Mouse (Mus musculus): ENCODE measurements at regions not wholly inside any gene's neighbourhood (a gene's known extent, or its start where the extent isn't known, plus 50 kb on each side); places are given as distances from the start of the nearest gene placed in this dataset.

DNA sequence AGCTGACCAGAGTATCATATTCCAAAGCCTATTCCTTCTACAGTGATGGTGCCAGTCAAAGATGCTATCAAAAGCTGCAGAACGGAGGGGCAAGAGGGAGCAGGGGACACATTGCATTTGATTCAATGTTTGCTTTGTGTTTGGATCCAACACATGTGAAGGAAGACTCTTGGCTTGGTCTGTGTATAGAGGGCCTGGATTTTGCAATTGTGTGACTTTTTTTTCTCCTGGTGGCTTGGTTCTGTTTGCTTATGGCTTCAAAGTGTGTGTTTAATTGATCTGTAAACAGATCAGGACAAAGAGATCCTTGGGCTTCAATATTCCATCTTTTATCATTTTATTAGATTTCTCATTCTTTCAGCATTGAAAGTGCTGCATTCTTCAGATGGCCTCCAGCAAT is 504.2 kb downstream of the Slc4a3 start:
- Histone ChIP-seq H3K27me3 (ENCODE audit: control insufficient read depth, insufficient read depth, low read length, poor library complexity, severe bottlenecking) (no peaks in the 10 kb centered on the region), H3K4me3 (ENCODE audit: low read depth, low read length) (no peak overlapping the region), H3K36me3 (ENCODE audit: control insufficient read depth, insufficient read depth, low read length, poor library complexity, severe bottlenecking) (no peaks in the 10 kb centered on the region), H3K4me1 (ENCODE audit: control insufficient read depth, insufficient read depth, low read length) (no peaks in the 10 kb centered on the region), H3K27ac (ENCODE audit: insufficient read depth, low read length) (no peak overlapping the region), H3K9me3 (replicated peaks; ENCODE audit: control insufficient read depth, insufficient read depth, low read length, poor library complexity, severe bottlenecking) (no peaks in the 10 kb centered on the region), H3K9ac (ENCODE audit: low read depth, poor library complexity, severe bottlenecking) (no peak overlapping the region)
- TF ChIP-seq POLR2A (IDR thresholded peaks at IDR 0.05; ENCODE audit: insufficient read depth, low read length) (no peak), CTCF (IDR thresholded peaks at IDR 0.05; ENCODE audit: low read depth, low read length) (no peak), EP300 (IDR thresholded peaks at IDR 0.05; ENCODE audit: insufficient read depth, low read depth, low read length) (no peak)

DNA sequence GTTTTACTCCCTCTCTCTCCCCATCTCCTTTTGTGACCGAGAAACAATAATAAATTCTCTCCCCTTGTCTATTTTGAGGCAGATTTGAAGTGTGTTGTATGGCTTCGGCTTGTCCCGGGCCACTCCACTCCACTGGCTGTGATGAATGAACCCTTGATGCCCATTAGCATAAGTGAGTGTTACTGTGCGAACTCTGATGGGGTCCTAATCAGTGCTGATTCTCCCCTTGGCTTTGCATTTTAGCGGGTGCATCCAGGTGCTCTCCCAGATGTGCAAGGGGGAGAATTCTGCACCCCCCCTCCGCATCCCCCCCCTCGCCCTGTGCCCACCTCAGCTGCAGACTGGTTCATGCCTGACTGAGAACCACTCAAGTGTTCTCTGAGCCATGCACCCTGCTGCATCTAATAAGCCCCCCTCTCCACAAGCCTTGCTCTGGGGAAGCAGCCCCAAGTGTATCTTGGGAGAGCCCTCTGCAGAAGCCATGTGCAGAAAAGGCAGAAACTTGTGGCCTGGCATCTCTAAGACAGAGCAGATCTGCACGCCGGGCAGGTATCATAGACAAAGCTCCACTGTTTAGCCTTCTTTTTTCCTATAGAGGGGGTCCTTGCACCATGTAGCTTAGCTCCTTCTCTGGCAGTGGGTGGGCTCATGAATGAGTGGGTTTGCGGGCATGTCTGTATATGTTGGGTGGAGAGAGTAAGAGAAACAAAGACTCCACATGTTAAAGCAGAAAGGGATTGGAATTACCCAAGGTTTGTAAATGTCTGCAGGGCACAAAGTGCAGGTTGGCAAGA is 507.5 kb downstream of the Slc4a3 start:
- no peaks in the 10 kb centered on the region for H3K9me3 ChIP-seq (replicated peaks; ENCODE audit: control insufficient read depth, insufficient read depth, low read length, poor library complexity, severe bottlenecking)
- H3K9ac ChIP-seq (ENCODE audit: low read depth, poor library complexity, severe bottlenecking) = no peak overlapping the region
- no peaks in the 10 kb centered on the region for H3K27me3 ChIP-seq (ENCODE audit: control insufficient read depth, insufficient read depth, low read length, poor library complexity, severe bottlenecking)
- no peak for TF ChIP-seq CTCF (IDR thresholded peaks at IDR 0.05; ENCODE audit: low read depth, low read length)
- no peak for TF ChIP-seq EP300 (IDR thresholded peaks at IDR 0.05; ENCODE audit: insufficient read depth, low read depth, low read length)
- no peak for TF ChIP-seq POLR2A (IDR thresholded peaks at IDR 0.05; ENCODE audit: insufficient read depth, low read length)
- no peak overlapping the region for H3K27ac ChIP-seq (ENCODE audit: insufficient read depth, low read length)
- no peaks in the 10 kb centered on the region for H3K36me3 ChIP-seq (ENCODE audit: control insufficient read depth, insufficient read depth, low read length, poor library complexity, severe bottlenecking)
- H3K4me1 ChIP-seq (ENCODE audit: control insufficient read depth, insufficient read depth, low read length) = no peaks in the 10 kb centered on the region
- H3K4me3 ChIP-seq (ENCODE audit: low read depth, low read length) = no peak overlapping the region

DNA sequence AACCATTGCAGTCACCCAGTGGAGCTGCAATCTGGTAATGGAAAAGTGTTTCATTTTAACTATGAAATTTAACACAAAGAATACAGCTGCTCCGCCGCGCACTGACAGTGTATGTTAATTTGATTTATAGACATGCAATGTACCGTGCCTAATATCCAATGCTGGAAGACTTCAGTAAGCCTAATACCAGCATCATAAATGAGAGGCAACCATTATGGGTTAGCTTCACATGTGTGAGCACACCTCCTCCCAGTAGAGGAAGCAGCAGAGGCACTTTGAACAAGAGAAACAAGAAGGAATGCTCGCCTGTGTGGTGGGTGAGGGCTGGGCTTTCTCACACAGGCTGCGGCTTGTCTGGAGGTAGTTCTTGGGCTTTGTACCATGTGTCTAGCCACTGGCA is 519.7 kb downstream of the Slc4a3 start:
- H3K4me1 ChIP-seq (ENCODE audit: control insufficient read depth, insufficient read depth, low read length) = no peaks in the 10 kb centered on the region
- H3K4me3 ChIP-seq (ENCODE audit: low read depth, low read length) = no peak overlapping the region
- H3K27me3 ChIP-seq (ENCODE audit: control insufficient read depth, insufficient read depth, low read length, poor library complexity, severe bottlenecking) = no peaks in the 10 kb centered on the region
- TF ChIP-seq CTCF (IDR thresholded peaks at IDR 0.05; ENCODE audit: low read depth, low read length) = no peak
- TF ChIP-seq POLR2A (IDR thresholded peaks at IDR 0.05; ENCODE audit: insufficient read depth, low read length) = no peak
- no peak for TF ChIP-seq EP300 (IDR thresholded peaks at IDR 0.05; ENCODE audit: insufficient read depth, low read depth, low read length)
- no peaks in the 10 kb centered on the region for H3K9me3 ChIP-seq (replicated peaks; ENCODE audit: control insufficient read depth, insufficient read depth, low read length, poor library complexity, severe bottlenecking)
- no peaks in the 10 kb centered on the region for H3K36me3 ChIP-seq (ENCODE audit: control insufficient read depth, insufficient read depth, low read length, poor library complexity, severe bottlenecking)
- H3K27ac ChIP-seq (ENCODE audit: insufficient read depth, low read length) = no peak overlapping the region
- H3K9ac ChIP-seq (ENCODE audit: low read depth, poor library complexity, severe bottlenecking) = no peak overlapping the region

DNA sequence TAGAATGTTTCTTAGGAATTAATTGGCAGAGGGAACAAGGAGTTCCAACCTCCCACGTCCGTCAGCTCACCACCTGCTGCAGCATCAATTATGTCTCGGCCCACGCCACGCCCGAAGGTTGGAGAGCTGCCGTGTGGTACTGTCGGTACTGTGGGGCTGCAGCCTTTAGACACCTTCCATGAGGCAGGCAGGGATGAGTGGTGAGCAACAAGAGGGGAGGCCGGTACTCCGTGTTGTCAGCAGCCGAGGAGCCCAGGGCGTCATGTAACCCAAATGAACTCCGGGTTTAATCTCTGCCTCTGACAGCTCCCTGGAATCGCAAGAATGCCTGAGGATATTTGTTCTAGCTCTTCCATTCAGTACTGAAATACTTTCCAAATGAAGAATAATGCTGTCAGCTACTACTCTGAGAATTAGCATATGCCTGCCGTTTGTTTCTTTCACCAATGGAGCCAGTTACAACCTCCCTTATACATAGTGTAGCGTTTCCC is 524.8 kb downstream of the Slc4a3 start:
- H3K27me3 ChIP-seq (ENCODE audit: control insufficient read depth, insufficient read depth, low read length, poor library complexity, severe bottlenecking) = no peaks in the 10 kb centered on the region
- H3K36me3 ChIP-seq (ENCODE audit: control insufficient read depth, insufficient read depth, low read length, poor library complexity, severe bottlenecking) = no peaks in the 10 kb centered on the region
- H3K4me1 ChIP-seq (ENCODE audit: control insufficient read depth, insufficient read depth, low read length) = no peaks in the 10 kb centered on the region
- H3K27ac ChIP-seq (ENCODE audit: insufficient read depth, low read length) = no peak overlapping the region
- TF ChIP-seq EP300 (IDR thresholded peaks at IDR 0.05; ENCODE audit: insufficient read depth, low read depth, low read length) (no peak), POLR2A (IDR thresholded peaks at IDR 0.05; ENCODE audit: insufficient read depth, low read length) (no peak), CTCF (IDR thresholded peaks at IDR 0.05; ENCODE audit: low read depth, low read length) (no peak)
- H3K9ac ChIP-seq (ENCODE audit: low read depth, poor library complexity, severe bottlenecking) = no peak overlapping the region
- no peaks in the 10 kb centered on the region; the same call in 1 of the 2 replicates for H3K9me3 ChIP-seq (replicated peaks; ENCODE audit: control insufficient read depth, insufficient read depth, low read length, poor library complexity, severe bottlenecking)
- H3K4me3 ChIP-seq (ENCODE audit: low read depth, low read length) = no peak overlapping the region

DNA sequence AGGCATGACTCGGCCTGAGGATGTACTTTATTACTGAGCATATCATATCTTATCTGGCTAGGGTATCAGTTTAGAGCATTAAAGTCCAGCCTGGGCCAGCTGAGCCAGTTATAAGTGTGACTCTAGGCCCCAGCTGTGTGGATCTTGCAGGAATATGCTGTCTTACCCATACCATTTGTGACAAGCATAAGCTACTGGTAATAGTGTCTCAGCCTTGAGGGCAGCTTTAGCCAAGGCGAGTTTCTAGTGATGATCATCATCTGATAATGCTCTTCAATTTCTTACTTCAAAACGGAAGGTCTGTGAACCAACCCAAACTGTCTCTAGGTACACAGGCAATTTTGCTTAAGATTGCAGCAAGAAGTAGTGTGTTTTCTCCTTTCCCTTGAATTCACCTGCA is 529.1 kb downstream of the Slc4a3 start:
- no peaks in the 10 kb centered on the region for H3K27me3 ChIP-seq (ENCODE audit: control insufficient read depth, insufficient read depth, low read length, poor library complexity, severe bottlenecking)
- no peak for TF ChIP-seq POLR2A (IDR thresholded peaks at IDR 0.05; ENCODE audit: insufficient read depth, low read length)
- TF ChIP-seq CTCF (IDR thresholded peaks at IDR 0.05; ENCODE audit: low read depth, low read length) = no peak
- no peaks in the 10 kb centered on the region; the same call in 1 of the 2 replicates for H3K9me3 ChIP-seq (replicated peaks; ENCODE audit: control insufficient read depth, insufficient read depth, low read length, poor library complexity, severe bottlenecking)
- H3K27ac ChIP-seq (ENCODE audit: insufficient read depth, low read length) = no peak overlapping the region
- no peak overlapping the region for H3K9ac ChIP-seq (ENCODE audit: low read depth, poor library complexity, severe bottlenecking)
- no peaks in the 10 kb centered on the region for H3K36me3 ChIP-seq (ENCODE audit: control insufficient read depth, insufficient read depth, low read length, poor library complexity, severe bottlenecking)
- no peak overlapping the region for H3K4me3 ChIP-seq (ENCODE audit: low read depth, low read length)
- no peaks in the 10 kb centered on the region for H3K4me1 ChIP-seq (ENCODE audit: control insufficient read depth, insufficient read depth, low read length)

DNA sequence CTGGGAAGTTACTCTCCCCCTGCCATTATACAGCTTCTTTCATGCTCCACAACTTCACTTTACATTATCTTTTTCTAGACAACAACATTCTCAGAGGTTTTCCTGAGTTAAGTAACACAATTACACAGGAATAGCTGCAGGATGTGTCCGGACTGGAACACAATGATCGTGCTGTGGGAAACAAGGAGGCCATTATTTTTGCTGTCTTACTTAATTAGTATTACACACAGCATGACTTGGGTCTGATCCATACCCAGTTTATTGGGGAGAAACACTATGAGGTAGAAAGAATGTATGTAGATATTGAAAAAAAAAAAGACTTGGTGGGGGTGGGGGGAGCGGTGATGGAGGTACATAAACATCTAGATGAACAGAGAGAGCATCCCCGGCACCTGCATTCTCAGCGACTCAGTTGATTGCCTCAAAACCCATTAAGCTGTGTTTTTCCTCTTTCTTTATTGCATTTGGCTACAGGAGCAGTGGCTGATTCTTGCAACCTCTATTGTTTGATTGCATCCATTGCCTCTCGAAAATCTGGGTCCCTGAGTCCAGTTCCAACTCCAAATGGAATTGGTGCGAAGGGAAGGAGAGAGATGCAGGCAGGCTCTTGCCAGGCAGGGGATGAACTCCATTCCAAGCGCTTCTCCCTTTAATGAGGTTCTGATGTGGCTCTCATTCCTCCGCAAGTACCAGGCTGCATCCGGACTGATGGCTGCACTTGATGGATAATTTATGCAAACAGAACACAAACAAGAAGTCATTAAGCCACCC is 529.8 kb downstream of the Slc4a3 start:
- H3K36me3 ChIP-seq (ENCODE audit: control insufficient read depth, insufficient read depth, low read length, poor library complexity, severe bottlenecking) = no peaks in the 10 kb centered on the region
- H3K9ac ChIP-seq (ENCODE audit: low read depth, poor library complexity, severe bottlenecking) = no peak overlapping the region
- no peaks in the 10 kb centered on the region for H3K27me3 ChIP-seq (ENCODE audit: control insufficient read depth, insufficient read depth, low read length, poor library complexity, severe bottlenecking)
- TF ChIP-seq POLR2A (IDR thresholded peaks at IDR 0.05; ENCODE audit: insufficient read depth, low read length) (no peak), CTCF (IDR thresholded peaks at IDR 0.05; ENCODE audit: low read depth, low read length) (no peak), EP300 (IDR thresholded peaks at IDR 0.05; ENCODE audit: insufficient read depth, low read depth, low read length) (no peak)
- H3K4me3 ChIP-seq (ENCODE audit: low read depth, low read length) = no peak overlapping the region
- no peaks in the 10 kb centered on the region for H3K4me1 ChIP-seq (ENCODE audit: control insufficient read depth, insufficient read depth, low read length)
- no peak overlapping the region for H3K27ac ChIP-seq (ENCODE audit: insufficient read depth, low read length)
- H3K9me3 ChIP-seq (replicated peaks; ENCODE audit: control insufficient read depth, insufficient read depth, low read length, poor library complexity, severe bottlenecking) = no peaks in the 10 kb centered on the region; the same call in 1 of the 2 replicates
